Mouse (Mus musculus): Measurements from ENCODE around the gene Mslnl. TPM values are rescaled to one million over a fixed set of nuclear protein-coding genes. Genes with fewer than 3 reads are reported as not detected.
A peak's percentile ranks its signal among the peaks of the same experiment; 100 is the strongest.

Gene Mslnl
- total RNA-seq, 2 experiments from 2014 or later: not detected

GRCm38 (mm10) chr17:25786280-25786679 lies 50.4 kb downstream of the Mslnl start, which contains the start of gene Ccdc78:
TSS of gene Ccdc78 (plus strand) at chr17:25786580.
- DNase-seq: no peak

GRCm38 (mm10) chr17:25786781-25787504 lies 51.1 kb downstream of the Mslnl start:
- no peak for DNase-seq

GRCm38 (mm10) chr17:25791320-25791842 lies 55.5 kb downstream of the Mslnl start:
- DNase-seq: no peak

GRCm38 (mm10) chr17:25791843-25792527 lies 56.1 kb downstream of the Mslnl start:
- peak; percentile 92 for DNase-seq

GRCm38 (mm10) chr17:25792615-25793014 lies 56.8 kb downstream of the Mslnl start, which contains the start of gene Fam173a:
TSS of gene Fam173a (minus strand) at chr17:25792901.
- peak; percentile 88 for DNase-seq

- DNase-seq: no peak
Observed at GRCm38 (mm10) chr17:25794197-25794596, 58.4 kb downstream of the Mslnl start.

- DNase-seq: no peak
Observed at GRCm38 (mm10) chr17:25794998-25795397, 59.2 kb downstream of the Mslnl start.

GRCm38 (mm10) chr17:25795609-25796092 lies 59.8 kb downstream of the Mslnl start, which contains the start of gene AC134908.4:
TSS of gene AC134908.4 (minus strand) at chr17:25795659.
- DNase-seq: no peak

- DNase-seq: peak; percentile 68
Observed at GRCm38 (mm10) chr17:25796211-25796771, 60.4 kb downstream of the Mslnl start.

- DNase-seq: peak; percentile 93
Observed at GRCm38 (mm10) chr17:25796951-25797369, 61.1 kb downstream of the Mslnl start, which contains the start of gene Metrn. TSS of gene Metrn (minus strand) at chr17:25797136.

Small RNA genes lying within 50 kb of the gene (microRNA-seq; reads per million reads assigned to microRNA genes)
- gene Gm25083 (not detected), gene Mir6966 (1.4 reads per million)

Other genes starting within 250 kb of the Mslnl start
- gene Sstr5, start 238.8 kb upstream of the Mslnl start, total RNA-seq (2021): under 1 TPM in 1 of 2 experiments, not detected in 1; 0.15 TPM
- 1 to 10 TPM; 1.7 to 2.4 TPM for gene Sox8, start 165.4 kb upstream of the Mslnl start, total RNA-seq (2021)
- 10 to 100 TPM; 35.8 to 44.3 TPM for gene Lmf1, start 157.0 kb upstream of the Mslnl start, total RNA-seq (2021)
- under 1 TPM in 1 of 2 experiments, not detected in 1; 0.70 TPM for gene Gng13, start 18.9 kb upstream of the Mslnl start, total RNA-seq (2021)
- gene Chtf18, start 8.6 kb upstream of the Mslnl start, total RNA-seq (2021): 10 to 100 TPM in 1 of 2 experiments, 1 to 10 TPM in 1; 7.9 to 11.2 TPM
- 10 to 100 TPM in 1 of 2 experiments, 1 to 10 TPM in 1; 9.5 to 11.0 TPM for gene Rpusd1, start 8.4 kb upstream of the Mslnl start, total RNA-seq (2021)
- gene Msln, start 18.3 kb downstream of the Mslnl start, total RNA-seq (2021): 10 to 100 TPM; 13.6 to 19.0 TPM
- 10 to 100 TPM; 31.9 to 39.7 TPM for gene Narfl, start 37.7 kb downstream of the Mslnl start, total RNA-seq (2021)
- gene Haghl, start 49.6 kb downstream of the Mslnl start, total RNA-seq (2021): 10 to 100 TPM; 22.5 to 35.3 TPM
- not detected for gene Ccdc78, start 50.5 kb downstream of the Mslnl start, total RNA-seq (2021)
- gene Fam173a, start 56.9 kb downstream of the Mslnl start, total RNA-seq (2021): 10 to 100 TPM; 63.1 to 76.4 TPM
- gene AC134908.4, start 59.6 kb downstream of the Mslnl start, total RNA-seq (2021): under 1 TPM in 1 of 2 experiments, not detected in 1; 0.48 TPM
- gene Metrn, start 61.1 kb downstream of the Mslnl start, total RNA-seq (2021): 10 to 100 TPM; 28.0 to 45.1 TPM
- gene Fbxl16, start 73.0 kb downstream of the Mslnl start, total RNA-seq (2021): 10 to 100 TPM; 11.6 to 14.5 TPM
- gene Wdr24, start 87.6 kb downstream of the Mslnl start, total RNA-seq (2021): 10 to 100 TPM; 17.6 to 23.1 TPM
- gene Jmjd8, start 92.8 kb downstream of the Mslnl start, total RNA-seq (2021): 10 to 100 TPM; 54.9 to 62.3 TPM
- gene Stub1, start 97.4 kb downstream of the Mslnl start, total RNA-seq (2021): 100 to 1,000 TPM; 138 to 157 TPM
- 10 to 100 TPM; 11.9 to 14.6 TPM for gene Rhbdl1, start 101.3 kb downstream of the Mslnl start, total RNA-seq (2021)
- gene Gm20683, start 105.7 kb downstream of the Mslnl start, total RNA-seq (2021): 10 to 100 TPM in 1 of 2 experiments, 1 to 10 TPM in 1; 7.0 to 12.3 TPM
- 10 to 100 TPM; 71.6 to 98.5 TPM for gene Rhot2, start 108.8 kb downstream of the Mslnl start, total RNA-seq (2021)
- 10 to 100 TPM; 17.5 to 24.1 TPM for gene Wdr90, start 125.5 kb downstream of the Mslnl start, total RNA-seq (2021)
- gene Mcrip2, start 132.7 kb downstream of the Mslnl start, total RNA-seq (2021): 100 to 1,000 TPM; 319 to 366 TPM
- 10 to 100 TPM; 66.8 to 69.2 TPM for gene Mettl26, start 139.0 kb downstream of the Mslnl start, total RNA-seq (2021)
- gene Wfikkn1, start 144.8 kb downstream of the Mslnl start, total RNA-seq (2021): 1 to 10 TPM in 1 of 2 experiments, under 1 TPM in 1; 0.78 to 2.7 TPM
- 10 to 100 TPM; 16.9 to 25.6 TPM for gene Rab40c, start 183.7 kb downstream of the Mslnl start, total RNA-seq (2021)
- 100 to 1,000 TPM; 101 to 118 TPM for gene Pigq, start 208.9 kb downstream of the Mslnl start, total RNA-seq (2021)
- gene Nhlrc4, start 208.9 kb downstream of the Mslnl start, total RNA-seq (2021): 1 to 10 TPM in 1 of 2 experiments, under 1 TPM in 1; 0.30 to 1.4 TPM
- gene A930017K11Rik, start 216.5 kb downstream of the Mslnl start, total RNA-seq (2021): not detected
- gene Capn15, start 249.8 kb downstream of the Mslnl start, total RNA-seq (2021): 10 to 100 TPM; 15.8 to 16.2 TPM

Measured in adrenal gland, postnatal 10 days (tissue).